Mouse (Mus musculus) brain, adult 10 weeks (tissue): ENCODE data around the gene Shisa5. TPM values are rescaled to one million over a fixed set of nuclear protein-coding genes. Genes with fewer than 3 reads are reported as not detected.

Experiments used
- polyA plus RNA-seq: library from polyadenylated mRNA; stranded (reverse); fragments of 350-450 nt; fragmentation: Illumina TruSeq; extraction: RNeasy Lipid Tissue Mini Kit (QIAGEN cat#74804); gene quantifications from one replicate; pipeline ENCODE4 v1.2.3, GENCODE M21; 2015; ENCODE audit warnings: low read depth, low replicate concordance

Gene Shisa5
- polyA plus RNA-seq, result 90.6 TPM

DNA sequence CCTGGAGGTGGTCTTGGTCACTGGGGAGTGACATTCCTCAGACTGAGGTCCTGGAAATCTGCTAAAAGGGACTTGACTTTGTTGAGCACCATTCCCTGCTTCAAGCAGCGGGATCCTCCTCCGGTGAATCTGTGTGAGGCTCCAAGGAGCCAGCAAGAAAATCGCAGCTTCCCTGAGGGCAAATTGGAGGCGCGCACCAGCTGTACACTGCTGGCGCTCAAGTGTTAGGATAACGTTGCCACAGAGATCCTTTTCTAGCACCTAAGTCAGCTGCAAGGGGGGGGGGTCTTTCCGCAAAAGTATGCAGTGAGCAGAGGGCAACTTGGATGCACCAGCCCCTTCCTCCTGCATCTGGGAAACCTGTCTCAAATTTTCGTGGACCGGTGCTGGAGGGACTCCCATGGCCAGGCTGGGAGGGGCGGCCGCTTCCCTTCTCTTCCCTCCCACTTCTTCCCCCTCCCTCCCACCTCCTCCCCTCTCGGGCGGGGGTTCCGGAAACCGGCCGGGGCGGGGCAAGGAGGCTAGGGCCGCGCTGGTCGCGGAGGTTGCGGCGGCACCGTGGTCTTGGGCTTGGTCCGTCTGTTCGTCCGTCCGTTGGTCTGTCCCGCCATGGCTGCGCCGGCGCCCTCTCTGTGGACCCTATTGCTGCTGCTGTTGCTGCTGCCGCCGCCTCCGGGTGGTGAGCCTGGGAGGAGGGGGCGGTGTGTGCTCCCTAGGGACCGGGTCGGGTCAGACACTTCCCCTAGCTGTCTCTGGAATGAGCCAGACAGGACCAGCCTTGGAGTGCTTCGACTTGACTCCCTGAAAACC is at the start of gene Shisa5:
Gene Shisa5 (plus strand): TSS at position 480 of the 810 bp plus-strand sequence.

GRCm38 (mm10) chr9:108991428-108992084 is 46.8 kb upstream of the Shisa5 start, which contains the start of gene Pfkfb4:
Gene Pfkfb4 (plus strand): TSS chr9:108991778.

DNA sequence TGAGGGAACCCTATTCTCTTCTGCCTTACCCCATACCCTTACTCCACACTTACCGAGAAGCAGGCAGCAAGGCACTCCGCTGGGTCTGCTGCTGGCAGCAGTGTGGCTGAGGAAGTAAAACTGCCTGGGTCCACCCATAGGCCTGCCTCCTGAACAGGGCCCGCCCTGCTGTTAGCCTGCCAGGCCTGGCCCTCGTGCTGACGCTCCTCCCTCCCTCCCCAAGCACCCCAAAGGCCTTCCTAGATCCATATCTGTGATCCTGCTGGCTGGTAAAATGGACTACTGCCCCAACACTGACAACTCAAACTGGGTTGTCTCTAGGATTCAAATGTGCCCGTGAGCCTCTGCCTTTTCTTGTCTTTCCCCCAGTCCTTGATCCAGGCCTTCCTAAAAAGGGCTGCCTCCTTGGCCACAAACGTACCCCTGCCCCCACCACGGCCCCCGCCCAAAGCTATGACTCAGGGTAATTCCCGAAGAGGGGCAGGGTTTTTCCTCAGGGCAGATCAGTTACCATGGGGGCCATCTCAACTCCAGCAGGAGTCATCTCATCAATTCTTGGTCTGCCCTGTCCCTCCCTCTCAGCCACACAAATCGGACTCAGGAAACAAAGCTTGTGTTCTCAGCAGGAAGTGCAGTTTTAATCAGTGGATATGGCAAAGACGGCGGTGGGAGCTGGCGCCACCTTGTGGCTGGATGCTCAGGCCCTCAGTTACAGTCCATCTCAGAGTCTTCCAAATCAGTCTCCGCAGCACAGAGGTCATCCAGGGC is 21.0 kb downstream of the Shisa5 start, which contains the start of gene Trex1:
Gene Trex1 (minus strand): TSS at position 599 of the 768 bp plus-strand sequence.

GRCm38 (mm10) chr9:109073661-109074573 is 35.6 kb downstream of the Shisa5 start, which contains the start of gene Atrip:
Gene Atrip (minus strand): TSS chr9:109074124.

GRCm38 (mm10) chr9:109082124-109082800 is 43.9 kb downstream of the Shisa5 start, which contains the start of the genes Ccdc51 and Tma7:
Gene Ccdc51 (plus strand): TSS chr9:109082493.
Gene Tma7 (minus strand): TSS chr9:109082587.

DNA sequence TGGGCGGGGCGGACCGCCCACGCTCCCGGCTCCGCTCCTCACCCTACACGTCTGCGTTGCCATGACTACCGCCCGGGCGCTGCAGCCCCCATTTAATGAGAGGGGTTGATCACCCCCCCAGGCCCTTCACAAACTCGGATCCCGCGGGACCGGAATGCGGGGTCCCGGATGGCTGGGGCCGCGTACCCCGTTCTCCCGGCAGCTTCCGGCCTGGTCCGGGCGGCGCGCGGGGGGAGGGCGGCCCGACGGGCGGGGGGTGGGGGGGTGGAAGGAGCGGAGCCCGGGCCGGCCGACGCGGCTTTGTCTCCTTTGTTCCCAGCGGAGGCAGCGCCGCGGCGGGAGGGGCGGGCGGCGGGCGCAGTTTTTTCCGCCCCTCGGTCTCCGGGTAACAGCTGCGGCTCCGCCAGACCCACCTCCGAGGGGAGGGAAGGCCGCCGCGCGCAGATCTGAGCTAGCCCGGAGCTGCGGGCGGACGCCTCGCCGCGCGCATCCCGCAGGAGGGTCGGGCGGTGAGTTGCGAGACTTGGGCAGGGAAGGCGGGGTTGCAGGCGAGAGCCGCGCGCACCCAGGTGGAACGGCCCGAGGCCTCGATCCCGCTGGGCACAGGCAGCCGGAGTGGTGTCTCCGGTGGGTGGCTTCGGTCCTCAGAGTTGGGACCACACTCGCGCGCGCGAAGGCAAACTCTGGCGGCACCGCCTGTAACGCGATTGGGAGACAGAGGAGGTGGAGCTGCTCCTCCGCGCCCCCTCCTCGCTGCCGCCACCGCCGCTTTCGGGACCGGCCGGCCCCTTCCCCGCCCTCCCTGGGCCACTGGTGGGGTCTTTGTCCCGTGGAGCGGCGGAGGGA is 57.0 kb downstream of the Shisa5 start, which contains the start of gene Plxnb1:
Gene Plxnb1 (plus strand): TSS at position 253 of the 846 bp plus-strand sequence.

Other genes starting within 250 kb of the Shisa5 start
- gene Nckipsd, start 230.2 kb upstream of the Shisa5 start, polyA plus RNA-seq, result 48.6 TPM
- gene Celsr3, start 212.2 kb upstream of the Shisa5 start, polyA plus RNA-seq, result 27.4 TPM
- 14.9 TPM for gene Slc26a6, start 185.3 kb upstream of the Shisa5 start, polyA plus RNA-seq
- gene Tmem89, start 123.9 kb upstream of the Shisa5 start, polyA plus RNA-seq, result not detected
- gene Uqcrc1, start 101.9 kb upstream of the Shisa5 start, polyA plus RNA-seq, result 368 TPM
- 3.4 TPM for gene Col7a1, start 85.0 kb upstream of the Shisa5 start, polyA plus RNA-seq
- not detected for gene Ucn2, start 52.6 kb upstream of the Shisa5 start, polyA plus RNA-seq
- gene Pfkfb4, start 46.8 kb upstream of the Shisa5 start, polyA plus RNA-seq, result 12.8 TPM
- gene Trex1, start 21.2 kb downstream of the Shisa5 start, polyA plus RNA-seq, result 15.5 TPM
- 17.6 TPM for gene Atrip, start 35.6 kb downstream of the Shisa5 start, polyA plus RNA-seq
- 10.4 TPM for gene Ccdc51, start 43.9 kb downstream of the Shisa5 start, polyA plus RNA-seq
- gene Tma7, start 44.0 kb downstream of the Shisa5 start, polyA plus RNA-seq, result 433 TPM
- gene Plxnb1, start 56.8 kb downstream of the Shisa5 start, polyA plus RNA-seq, result 31.5 TPM
- gene Fbxw21, start 123.5 kb downstream of the Shisa5 start, polyA plus RNA-seq, result not detected
- gene Fbxw13, start 157.4 kb downstream of the Shisa5 start, polyA plus RNA-seq, result not detected
- gene Fbxw20, start 196.2 kb downstream of the Shisa5 start, polyA plus RNA-seq, result not detected
- gene Fbxw14, start 249.1 kb downstream of the Shisa5 start, polyA plus RNA-seq, result not detected